Mouse (Mus musculus): Measurements from ENCODE around the gene Rnf166. TPM values are rescaled to one million over a fixed set of nuclear protein-coding genes. Genes with fewer than 3 reads are reported as not detected.

Rnf166 gene
- polyA plus RNA-seq, 1 experiment from 2014 or later, result 35.0 TPM

DNA sequence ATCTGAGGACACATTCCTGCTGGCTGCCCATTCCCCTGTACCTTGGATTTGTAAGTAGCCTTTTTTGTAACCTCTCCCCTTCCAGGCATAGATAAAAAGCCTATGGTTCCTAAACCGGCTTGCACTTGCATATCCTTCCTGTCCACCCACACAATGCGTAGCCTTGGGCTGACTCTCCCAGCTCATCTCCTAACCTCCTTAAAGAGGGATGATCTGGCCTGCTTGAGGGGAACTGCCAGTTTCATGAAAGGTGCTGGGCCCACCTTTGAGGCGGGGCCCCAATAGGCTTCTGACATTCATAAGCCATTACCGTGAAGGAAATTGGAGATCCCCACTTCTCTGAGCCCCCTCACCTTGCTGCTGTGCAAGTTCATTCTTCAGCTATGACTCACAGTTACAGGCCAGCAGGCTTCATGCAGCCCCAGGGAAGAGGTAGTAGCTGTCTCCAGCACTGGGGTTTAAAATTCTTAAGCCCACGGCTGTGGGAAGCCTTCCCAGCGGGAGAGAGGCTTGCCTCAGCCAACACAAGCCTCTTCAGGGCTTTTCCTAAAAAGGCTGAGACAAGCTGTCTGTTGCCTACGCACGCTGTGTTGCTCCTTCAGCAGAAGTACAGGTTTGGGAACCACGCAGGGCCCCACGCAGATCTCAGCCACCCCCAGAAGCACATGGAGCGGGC, 14.3 kb downstream of the Rnf166 start:
- WGBS, result 62% methylated on average over 11 of the region's 11 CpGs
- ATAC-seq, result no peak
- H3K27me3 ChIP-seq (ENCODE audit: control insufficient read depth, insufficient read depth, low read depth, low read length), result peaks cover 37% of the 10 kb centered on the region

DNA sequence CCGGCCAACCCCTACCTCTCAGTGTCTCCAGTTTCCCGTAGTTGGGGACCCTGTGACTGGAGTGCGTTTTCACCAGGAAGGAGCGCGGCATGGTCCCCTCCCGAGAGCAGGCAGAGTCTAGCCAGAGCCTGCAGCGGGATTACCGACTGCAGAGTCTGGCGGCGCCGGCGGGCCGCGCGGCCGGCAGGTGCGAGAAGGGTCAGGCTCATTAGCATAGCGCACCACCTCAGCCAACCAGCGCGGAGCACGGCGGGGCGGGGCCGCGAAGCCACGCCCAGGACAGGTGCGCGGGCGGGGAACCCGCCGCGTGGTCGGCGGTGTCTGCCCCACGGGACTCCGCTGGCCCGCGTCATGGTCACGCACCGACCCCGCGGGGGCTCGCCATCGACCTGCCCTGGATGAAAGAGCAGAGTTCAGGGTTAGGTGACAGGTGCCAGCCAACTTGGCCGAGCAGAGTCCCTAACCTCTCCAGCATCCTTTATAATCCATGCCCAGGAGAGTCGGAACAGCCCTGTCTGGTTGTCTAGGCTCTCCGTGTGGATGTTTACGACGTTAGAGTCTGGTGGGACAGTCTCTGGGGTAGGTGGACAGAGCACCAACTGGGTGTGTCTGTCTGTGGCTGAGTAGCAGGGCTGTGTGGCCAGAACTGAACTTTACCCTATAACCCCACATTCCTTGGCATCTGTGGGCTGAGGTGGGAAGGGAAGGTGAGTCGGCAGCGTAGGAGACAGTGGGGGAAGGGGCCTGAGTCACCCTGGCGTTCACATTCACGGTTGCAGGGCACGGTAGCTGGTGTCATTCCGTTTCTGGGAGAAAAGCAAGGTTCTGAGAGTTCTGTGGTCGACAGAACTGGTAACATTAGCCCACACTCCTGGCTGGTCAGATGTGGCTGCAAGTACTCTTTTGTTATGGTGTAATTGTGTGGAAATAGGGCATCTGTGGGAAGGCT, 15.1 kb downstream of the Rnf166 start, which contains the start of gene Snai3:
Snai3 (minus strand) TSS at position 210 of the 949 bp plus-strand sequence.
- Histone ChIP-seq H3K4me1 (ENCODE audit: control insufficient read depth, insufficient read depth, low read length) (peaks cover 11% of the 10 kb centered on the region), H3K9ac (ENCODE audit: low read depth, low read length) (peak within 1 kb of the TSS; percentile 50), H3K36me3 (ENCODE audit: control insufficient read depth, insufficient read depth, low read length) (peaks cover 4% of the 10 kb centered on the region), H3K4me3 (ENCODE audit: low read depth, low read length) (peak within 1 kb of the TSS; percentile 42), H3K9me3 (replicated peaks; ENCODE audit: control insufficient read depth, low read length, poor library complexity, severe bottlenecking) (no peaks in the 10 kb centered on the region), H3K27me3 (ENCODE audit: control insufficient read depth, insufficient read depth, low read depth, low read length) (peaks cover 37% of the 10 kb centered on the region), H3K27ac (ENCODE audit: low read length) (no peak within 1 kb of the TSS), H3K4me2 (ENCODE audit: low read length) (peak within 1 kb of the TSS; percentile 90)
- 2% methylated on average over 56 of the region's 56 CpGs for WGBS
- ATAC-seq, result peak; percentile 56; the same call in 1 of the 2 replicates

More for the DNA sequence above, 14.3 kb downstream of the Rnf166 start:
- H3K4me3 ChIP-seq (ENCODE audit: low read depth, low read length), result no peak overlapping the region
- H3K4me2 ChIP-seq (ENCODE audit: low read length), result no peak overlapping the region
- H3K9ac ChIP-seq (ENCODE audit: low read depth, low read length), result no peak overlapping the region
- no peaks in the 10 kb centered on the region for H3K9me3 ChIP-seq (replicated peaks; ENCODE audit: control insufficient read depth, low read length, poor library complexity, severe bottlenecking)
- no peak overlapping the region for H3K27ac ChIP-seq (ENCODE audit: low read length)
- H3K4me1 ChIP-seq (ENCODE audit: control insufficient read depth, insufficient read depth, low read length), result peaks cover 11% of the 10 kb centered on the region
- peaks cover 11% of the 10 kb centered on the region for H3K36me3 ChIP-seq (ENCODE audit: control insufficient read depth, insufficient read depth, low read length)

- Histone ChIP-seq H3K4me3 (ENCODE audit: low read depth, low read length) (peak overlapping the region; percentile 42), H3K4me2 (ENCODE audit: low read length) (peak overlapping the region; percentile 90), H3K27ac (ENCODE audit: low read length) (no peak overlapping the region), H3K9ac (ENCODE audit: low read depth, low read length) (no peak overlapping the region), H3K4me1 (ENCODE audit: control insufficient read depth, insufficient read depth, low read length) (peaks cover 11% of the 10 kb centered on the region), H3K9me3 (replicated peaks; ENCODE audit: control insufficient read depth, low read length, poor library complexity, severe bottlenecking) (no peaks in the 10 kb centered on the region), H3K36me3 (ENCODE audit: control insufficient read depth, insufficient read depth, low read length) (no peaks in the 10 kb centered on the region), H3K27me3 (ENCODE audit: control insufficient read depth, insufficient read depth, low read depth, low read length) (peaks cover 37% of the 10 kb centered on the region)
- no peak for ATAC-seq
- 29% methylated on average over 7 of the region's 7 CpGs for WGBS
Measured at GRCm38 (mm10) chr8:122459990-122460389, 15.9 kb downstream of the Rnf166 start.

GRCm38 (mm10) chr8:122459218-122459900, 16.5 kb downstream of the Rnf166 start:
- WGBS, result 61% methylated on average over 6 of the region's 6 CpGs
- Histone ChIP-seq H3K27me3 (ENCODE audit: control insufficient read depth, insufficient read depth, low read depth, low read length) (peaks cover 37% of the 10 kb centered on the region), H3K4me1 (ENCODE audit: control insufficient read depth, insufficient read depth, low read length) (peaks cover 11% of the 10 kb centered on the region), H3K4me2 (ENCODE audit: low read length) (no peak overlapping the region), H3K4me3 (ENCODE audit: low read depth, low read length) (no peak overlapping the region), H3K27ac (ENCODE audit: low read length) (no peak overlapping the region), H3K9me3 (replicated peaks; ENCODE audit: control insufficient read depth, low read length, poor library complexity, severe bottlenecking) (no peaks in the 10 kb centered on the region), H3K9ac (ENCODE audit: low read depth, low read length) (no peak overlapping the region), H3K36me3 (ENCODE audit: control insufficient read depth, insufficient read depth, low read length) (no peaks in the 10 kb centered on the region)
- ATAC-seq, result no peak

- H3K36me3 ChIP-seq (ENCODE audit: control insufficient read depth, insufficient read depth, low read length), result no peaks in the 10 kb centered on the region
- H3K4me2 ChIP-seq (ENCODE audit: low read length), result no peak overlapping the region
- H3K4me1 ChIP-seq (ENCODE audit: control insufficient read depth, insufficient read depth, low read length), result peaks cover 11% of the 10 kb centered on the region
- peaks cover 34% of the 10 kb centered on the region for H3K27me3 ChIP-seq (ENCODE audit: control insufficient read depth, insufficient read depth, low read depth, low read length)
- WGBS, result 72% methylated on average over 11 of the region's 11 CpGs
- no peak overlapping the region for H3K4me3 ChIP-seq (ENCODE audit: low read depth, low read length)
- H3K9ac ChIP-seq (ENCODE audit: low read depth, low read length), result no peak overlapping the region
- H3K27ac ChIP-seq (ENCODE audit: low read length), result no peak overlapping the region
- no peak for ATAC-seq
- H3K9me3 ChIP-seq (replicated peaks; ENCODE audit: control insufficient read depth, low read length, poor library complexity, severe bottlenecking), result no peaks in the 10 kb centered on the region
Measured at GRCm38 (mm10) chr8:122457171-122457570, 18.7 kb downstream of the Rnf166 start.

DNA sequence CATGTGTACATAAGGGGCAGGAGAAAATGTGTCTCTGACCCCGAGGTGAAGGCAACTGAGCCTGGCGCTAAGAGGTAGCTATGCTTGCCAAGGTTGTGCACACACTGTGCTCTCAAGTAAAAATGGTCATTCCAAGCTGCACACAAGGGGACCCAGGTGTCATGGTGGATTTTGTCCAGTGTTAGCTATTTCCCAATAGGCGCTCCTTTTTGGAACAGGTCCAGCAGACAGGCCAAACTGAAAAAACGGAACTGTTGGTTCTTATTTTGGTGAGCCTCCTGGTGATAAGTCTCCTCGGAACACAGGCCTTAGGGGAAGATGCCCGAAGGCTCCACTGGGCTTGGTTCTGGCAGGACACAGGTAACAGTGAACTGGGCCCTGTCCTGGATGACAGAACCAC, 21.5 kb downstream of the Rnf166 start:
- no peak overlapping the region for H3K27ac ChIP-seq (ENCODE audit: low read length)
- ATAC-seq, result no peak
- no peak overlapping the region for H3K4me2 ChIP-seq (ENCODE audit: low read length)
- 91% methylated on average over 6 of the region's 6 CpGs for WGBS
- H3K9ac ChIP-seq (ENCODE audit: low read depth, low read length), result no peak overlapping the region
- H3K4me1 ChIP-seq (ENCODE audit: control insufficient read depth, insufficient read depth, low read length), result no peaks in the 10 kb centered on the region
- no peak overlapping the region for H3K4me3 ChIP-seq (ENCODE audit: low read depth, low read length)
- no peaks in the 10 kb centered on the region for H3K36me3 ChIP-seq (ENCODE audit: control insufficient read depth, insufficient read depth, low read length)
- H3K27me3 ChIP-seq (ENCODE audit: control insufficient read depth, insufficient read depth, low read depth, low read length), result peaks cover 8% of the 10 kb centered on the region
- no peaks in the 10 kb centered on the region for H3K9me3 ChIP-seq (replicated peaks; ENCODE audit: control insufficient read depth, low read length, poor library complexity, severe bottlenecking)

DNA sequence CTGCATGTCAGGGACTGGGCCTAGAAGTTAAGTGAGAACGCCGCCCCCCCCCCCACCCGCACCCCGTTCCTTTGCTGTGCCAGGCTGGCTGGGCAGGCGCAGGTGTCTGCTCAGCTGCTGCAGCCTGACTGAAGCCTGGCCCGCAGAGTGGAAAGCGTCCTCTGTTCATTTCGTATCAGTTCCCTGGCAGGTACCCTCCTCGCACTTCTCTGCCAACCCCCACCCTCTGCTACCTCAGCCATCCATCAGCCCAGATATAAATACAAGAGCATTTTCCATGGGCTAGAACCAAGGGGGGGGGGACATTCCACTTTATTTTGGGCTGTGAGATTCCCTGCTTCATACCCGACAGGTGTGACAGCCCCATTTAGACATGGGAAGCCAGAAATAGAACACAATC, 23.7 kb downstream of the Rnf166 start:
- H3K27me3 ChIP-seq (ENCODE audit: control insufficient read depth, insufficient read depth, low read depth, low read length), result no peaks in the 10 kb centered on the region; the same call in 1 of the 2 replicates
- no peak overlapping the region for H3K4me2 ChIP-seq (ENCODE audit: low read length)
- no peak overlapping the region for H3K4me3 ChIP-seq (ENCODE audit: low read depth, low read length)
- no peak overlapping the region for H3K27ac ChIP-seq (ENCODE audit: low read length)
- H3K4me1 ChIP-seq (ENCODE audit: control insufficient read depth, insufficient read depth, low read length), result no peaks in the 10 kb centered on the region
- H3K9me3 ChIP-seq (replicated peaks; ENCODE audit: control insufficient read depth, low read length, poor library complexity, severe bottlenecking), result no peaks in the 10 kb centered on the region
- H3K36me3 ChIP-seq (ENCODE audit: control insufficient read depth, insufficient read depth, low read length), result no peaks in the 10 kb centered on the region
- WGBS, result 88% methylated on average over 10 of the region's 10 CpGs
- no peak overlapping the region for H3K9ac ChIP-seq (ENCODE audit: low read depth, low read length)
- no peak for ATAC-seq

DNA sequence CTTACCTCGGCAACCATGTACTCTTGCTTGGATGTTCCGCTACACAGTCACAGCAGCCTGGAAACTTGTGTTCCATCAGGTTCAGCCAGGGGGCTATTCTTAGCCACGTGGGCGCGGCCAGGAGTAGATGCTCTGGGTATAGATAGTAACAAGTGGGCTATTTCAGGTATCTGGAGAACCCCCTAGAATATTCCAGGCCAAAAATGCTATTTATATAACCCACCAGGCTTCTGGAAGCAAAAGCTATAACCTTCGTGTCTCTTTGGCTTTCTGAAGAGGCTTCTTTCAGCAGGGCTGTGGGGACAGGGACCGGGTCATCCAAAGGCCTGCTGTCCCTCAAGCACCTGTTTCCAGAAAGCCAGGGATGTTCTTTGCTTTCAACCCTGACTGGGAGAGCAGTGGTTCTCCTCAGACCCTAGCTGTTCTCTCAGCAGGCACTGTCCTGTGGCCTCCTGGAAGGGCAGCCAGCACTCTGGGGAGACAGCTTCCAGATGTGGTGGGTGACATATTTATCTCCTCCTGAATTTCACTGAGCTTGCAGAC, 24.6 kb downstream of the Rnf166 start:
- H3K4me3 ChIP-seq (ENCODE audit: low read depth, low read length), result no peak overlapping the region
- H3K4me2 ChIP-seq (ENCODE audit: low read length), result no peak overlapping the region
- H3K4me1 ChIP-seq (ENCODE audit: control insufficient read depth, insufficient read depth, low read length), result no peaks in the 10 kb centered on the region
- H3K27me3 ChIP-seq (ENCODE audit: control insufficient read depth, insufficient read depth, low read depth, low read length), result no peaks in the 10 kb centered on the region; the same call in 1 of the 2 replicates
- ATAC-seq, result no peak
- H3K36me3 ChIP-seq (ENCODE audit: control insufficient read depth, insufficient read depth, low read length), result no peaks in the 10 kb centered on the region
- 84% methylated on average over 7 of the region's 7 CpGs for WGBS
- no peak overlapping the region for H3K9ac ChIP-seq (ENCODE audit: low read depth, low read length)
- H3K9me3 ChIP-seq (replicated peaks; ENCODE audit: control insufficient read depth, low read length, poor library complexity, severe bottlenecking), result no peaks in the 10 kb centered on the region
- H3K27ac ChIP-seq (ENCODE audit: low read length), result no peak overlapping the region
